Mouse (Mus musculus) stomach, postnatal 0 days (tissue): ENCODE data around the gene Poc1a. TPM values are rescaled to one million over a fixed set of nuclear protein-coding genes. Genes with fewer than 3 reads are reported as not detected.

ENCODE experiments used
- ATAC-seq: fragments of 200-750 bp; cut with Nextera tagmentation; 2 replicates; pipeline ENCODE4 v1.8.0; 2017; ENCODE audit not compliant: low FRiP score, low TSS enrichment
- DNase-seq: peaks from one replicate; pipeline ENCODE4 v3.0.0-alpha.2; 2016; ENCODE audit warnings: low spot score
- H3K27ac ChIP-seq: fragments of 300-500 bp; sonication (generic); replicated peaks from 2 replicates; pipeline ENCODE4 v1.5.1; 2014; ENCODE audit warnings: mild to moderate bottlenecking, control low read depth
- H3K27me3 ChIP-seq: fragments of 300-500 bp; sonication (generic); 2 replicates; pipeline ENCODE4 v1.6.1; 2014; ENCODE audit warnings: low read length; ENCODE audit not compliant: control insufficient read depth, insufficient read depth
- H3K36me3 ChIP-seq: fragments of 300-500 bp; sonication (generic); 2 replicates; pipeline ENCODE4 v1.6.1; 2014; ENCODE audit warnings: low read length, mixed read lengths; ENCODE audit not compliant: control insufficient read depth, insufficient read depth
- H3K4me1 ChIP-seq: fragments of 300-500 bp; sonication (generic); replicated peaks from 2 replicates; pipeline ENCODE4 v1.6.1; 2014; ENCODE audit warnings: antibody characterized with exemption; ENCODE audit not compliant: control insufficient read depth, insufficient read depth
- H3K4me2 ChIP-seq: fragments of 300-500 bp; sonication (generic); replicated peaks from 2 replicates; pipeline ENCODE4 v1.6.1; 2014; ENCODE audit warnings: low read depth, mild to moderate bottlenecking, control low read depth, moderate library complexity
- H3K4me3 ChIP-seq: fragments of 300-500 bp; sonication (generic); 2 replicates; pipeline ENCODE4 v1.5.1; 2014; ENCODE audit warnings: low read depth, low read length, control low read depth
- H3K9ac ChIP-seq: fragments of 300-500 bp; sonication (generic); 2 replicates; pipeline ENCODE4 v1.6.1; 2014; ENCODE audit warnings: mild to moderate bottlenecking, low read length, control low read depth, mixed read lengths
- H3K9me3 ChIP-seq: fragments of 300-500 bp; sonication (generic); 2 replicates; pipeline ENCODE4 v1.6.1; 2016; ENCODE audit warnings: low read length; ENCODE audit not compliant: control insufficient read depth
- CTCF ChIP-seq: IDR thresholded peaks from 2 replicates; pipeline ENCODE4 v1.5.1; 2016; ENCODE audit warnings: antibody characterized with exemption, low read depth, mild to moderate bottlenecking, moderate library complexity
- EP300 ChIP-seq: optimal IDR thresholded peaks from 2 replicates; pipeline ENCODE3; 2016; ENCODE audit warnings: antibody characterized with exemption
- WGBS: fragments of 180-500 bp; shearing (Covaris S2); extraction: QIAGEN DNeasy Blood & Tissue Kit; methylation state at CpG from one replicate; pipeline ENCODE4 v1.1.7; 2014; 5-methylcytosine and 5-hydroxymethylcytosine counted together
- polyA plus RNA-seq: library from polyadenylated mRNA; unstranded; fragments of >200 nt; fragmentation: Nextera tagmentation; extraction: Ambion mirVana; gene quantifications from 2 replicates; pipeline ENCODE4 v1.2.1, GENCODE M21; 2015

Poc1a gene
- polyA plus RNA-seq, 1 experiment from 2014 or later = 13.3 TPM

GRCm38 (mm10) chr9:106261058-106261457 is 19.8 kb upstream of the Poc1a start:
- TF ChIP-seq CTCF = no peak
- no peak for TF ChIP-seq EP300
- DNase-seq = no peak
- 79% methylated on average over 6 of the region's 6 CpGs for WGBS
- Histone ChIP-seq H3K27me3 (no peaks in the 10 kb centered on the region), H3K36me3 (no peaks in the 10 kb centered on the region), H3K9me3 (no peaks in the 10 kb centered on the region), H3K4me2 (no peak overlapping the region), H3K27ac (no peak overlapping the region), H3K4me3 (no peak overlapping the region), H3K9ac (no peak overlapping the region), H3K4me1 (no peaks in the 10 kb centered on the region)
- ATAC-seq = no peak

GRCm38 (mm10) chr9:106261491-106261890 is 19.4 kb upstream of the Poc1a start:
- no peak for ATAC-seq
- TF ChIP-seq EP300 (no peak), CTCF (no peak)
- H3K4me3 ChIP-seq = no peak overlapping the region

GRCm38 (mm10) chr9:106262075-106262474 is 18.8 kb upstream of the Poc1a start:
- ATAC-seq = no peak

More at GRCm38 (mm10) chr9:106261491-106261890, 19.4 kb upstream of the Poc1a start:
- Histone ChIP-seq H3K4me1 (no peaks in the 10 kb centered on the region), H3K27ac (no peak overlapping the region), H3K9me3 (no peaks in the 10 kb centered on the region), H3K4me2 (no peak overlapping the region), H3K27me3 (no peaks in the 10 kb centered on the region), H3K9ac (no peak overlapping the region), H3K36me3 (no peaks in the 10 kb centered on the region)
- DNase-seq = no peak
- WGBS = 75% methylated on average over 3 of the region's 3 CpGs

GRCm38 (mm10) chr9:106263381-106263924 is 17.4 kb upstream of the Poc1a start:
- no peak overlapping the region for H3K4me3 ChIP-seq
- ATAC-seq (peak; percentile 48; the same call in 1 of the 2 replicates), DNase-seq (peak; percentile 54)
- no peaks in the 10 kb centered on the region for H3K9me3 ChIP-seq
- H3K27me3 ChIP-seq = no peaks in the 10 kb centered on the region
- 61% methylated on average over 9 of the region's 9 CpGs for WGBS
- no peak overlapping the region for H3K27ac ChIP-seq
- H3K4me2 ChIP-seq = no peak overlapping the region
- H3K4me1 ChIP-seq = no peaks in the 10 kb centered on the region
- no peak for TF ChIP-seq EP300
- H3K36me3 ChIP-seq = no peaks in the 10 kb centered on the region
- no peak overlapping the region for H3K9ac ChIP-seq

More at GRCm38 (mm10) chr9:106262075-106262474, 18.8 kb upstream of the Poc1a start:
- Histone ChIP-seq H3K4me3 (no peak overlapping the region), H3K27me3 (no peaks in the 10 kb centered on the region), H3K36me3 (no peaks in the 10 kb centered on the region), H3K4me2 (no peak overlapping the region), H3K9ac (no peak overlapping the region), H3K27ac (no peak overlapping the region), H3K9me3 (no peaks in the 10 kb centered on the region), H3K4me1 (no peaks in the 10 kb centered on the region)
- no peak for TF ChIP-seq CTCF
- no peak for TF ChIP-seq EP300
- WGBS = 75% methylated on average over 3 of the region's 3 CpGs
- no peak for DNase-seq

GRCm38 (mm10) chr9:106265358-106266075 is 15.3 kb upstream of the Poc1a start:
- H3K27me3 ChIP-seq = no peaks in the 10 kb centered on the region
- 0 out of 2 replicates have a peak, but pooled peaks cover 2% of the 10 kb centered on the region for H3K4me1 ChIP-seq
- H3K9me3 ChIP-seq = no peaks in the 10 kb centered on the region
- WGBS = 54% methylated on average over 12 of the region's 12 CpGs
- H3K4me2 ChIP-seq = no peak overlapping the region
- TF ChIP-seq CTCF (no peak), EP300 (no peak)
- ATAC-seq = peak; percentile 76
- peak; percentile 66 for DNase-seq
- peak overlapping the region; percentile 45; the same call in 1 of the 2 replicates for H3K27ac ChIP-seq
- H3K4me3 ChIP-seq = no peak overlapping the region
- H3K36me3 ChIP-seq = no peaks in the 10 kb centered on the region
- no peak overlapping the region; the same call in 1 of the 2 replicates for H3K9ac ChIP-seq
